Comparison of ENCODE assay signal across 8 mouse cellular contexts in the genomic region with DNA sequence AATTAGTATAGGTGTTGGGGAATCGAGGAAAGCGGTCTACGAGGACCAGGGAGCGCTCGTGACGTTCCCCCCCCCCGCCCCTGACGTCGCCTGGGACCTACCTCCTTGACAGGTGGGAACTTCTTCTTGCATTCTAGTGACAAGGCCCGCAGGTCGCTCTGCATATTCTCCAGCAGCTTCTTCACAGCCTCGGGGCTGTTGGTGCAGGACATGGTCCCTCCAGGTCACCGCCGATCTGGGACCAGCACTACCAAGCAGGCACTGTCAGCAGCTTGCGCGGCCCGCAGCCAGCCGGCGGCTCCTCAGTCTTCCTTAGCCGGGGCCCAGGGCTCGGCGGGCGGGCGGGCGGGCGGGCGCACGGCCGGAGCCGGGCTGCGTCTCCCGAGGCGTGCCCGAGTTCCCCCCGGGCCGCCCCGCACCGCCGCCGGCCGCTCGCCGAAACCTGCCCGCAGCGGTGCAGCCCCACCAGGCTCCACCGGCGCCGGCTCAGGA. TPM values are rescaled to one million over a fixed set of nuclear protein-coding genes. Genes with fewer than 3 reads are reported as not detected.
DNase-seq lines count a peak whose midpoint lies in the region; ATAC-seq and TF ChIP-seq lines count a peak whose summit lies in the region.

No protein-coding gene starts in this region.

- POLR2A ChIA-PET in Patski (lab: Charles Lee): interaction anchor here (0.7 to 1.1 kb wide), 2 partner anchors 27 to 288 kb away, joined by 4 read pairs; no protein-coding TSS in a partner anchor

- H3K9me3 ChIP-seq in embryonic facial prominence, embryonic 13.5 days: no peaks in the 10 kb centered on the region
- H3K9me3 ChIP-seq in megakaryocyte, embryonic 14.5 days: no peaks in the 10 kb centered on the region

- DNase-seq in layer of hippocampus, adult 9-11 months: peak; percentile 25
- no peak for DNase-seq in layer of hippocampus, postnatal 25 days (ENCODE audit: extremely low spot score in 1 of 2, low spot score in 1 of 2)
- DNase-seq in Patski (ENCODE audit: low read depth, low spot score): no peak
- peak; percentile 60 for DNase-seq in induced T-regulatory cell, adult 2 months (ENCODE audit: low read depth)
- DNase-seq in left cerebral cortex, adult 18-20 months (ENCODE audit: low spot score in 2 of 2): no peak
- DNase-seq in natural killer cell, adult 2 months (ENCODE audit: low spot score in 2 of 2): no peak

- peaks cover 9% of the 10 kb centered on the region for H3K4me1 ChIP-seq in embryonic facial prominence, embryonic 13.5 days
- peaks cover 46% of the 10 kb centered on the region for H3K4me1 ChIP-seq in megakaryocyte, embryonic 14.5 days

- CTCF ChIA-PET in Patski (lab: Charles Lee): no interaction called here

- peak overlapping the region; percentile 94 for H3K9ac ChIP-seq in embryonic facial prominence, embryonic 13.5 days

- H3K4me2 ChIP-seq in embryonic facial prominence, embryonic 13.5 days: peak overlapping the region; percentile 81

- H3K27me3 ChIP-seq in Patski: no peaks in the 10 kb centered on the region
- no peaks in the 10 kb centered on the region for H3K27me3 ChIP-seq in embryonic facial prominence, embryonic 13.5 days
- peaks cover 3% of the 10 kb centered on the region for H3K27me3 ChIP-seq in megakaryocyte, embryonic 14.5 days (replicated peaks)

- peak; percentile 49 for ATAC-seq in Patski
- peak; percentile 63 for ATAC-seq in embryonic facial prominence, embryonic 13.5 days (ENCODE audit: insufficient number of reproducible peaks, insufficient read depth, low FRiP score, low TSS enrichment, low read depth)

- in situ Hi-C loops in Patski (cut with MboI; ENCODE audit: low pct_unique_long_range_greater_than_20kb): no loop called here

- peak overlapping the region; percentile 78 for H3K27ac ChIP-seq in embryonic facial prominence, embryonic 13.5 days

- under 1% methylated on average over 45 of the region's 48 CpGs for WGBS in embryonic facial prominence, embryonic 13.5 days

- no peak for TF ChIP-seq CTCF in Patski (IDR thresholded peaks at IDR 0.05)

- peaks cover 17% of the 10 kb centered on the region for H3K36me3 ChIP-seq in embryonic facial prominence, embryonic 13.5 days
- peaks cover 18% of the 10 kb centered on the region for H3K36me3 ChIP-seq in megakaryocyte, embryonic 14.5 days (replicated peaks; ENCODE audit: low read length)

- H3K4me3 ChIP-seq in embryonic facial prominence, embryonic 13.5 days: peak overlapping the region; percentile 98
- H3K4me3 ChIP-seq in megakaryocyte, embryonic 14.5 days (replicated peaks): peak overlapping the region; percentile 97

RNA-seq across cellular contexts. Expression of a gene that starts 0.5 kb away (rescaled TPM):
- total RNA-seq in layer of hippocampus, postnatal 25 days (2021): 100 to 1,000 TPM in 1 of 2 experiments, 10 to 100 TPM in 1; 90.3 to 101 TPM
- 66.9 TPM for polyA plus RNA-seq in Patski (2021)
- 32.4 and 38.2 TPM in 2 replicates for polyA plus RNA-seq in embryonic facial prominence, embryonic 13.5 days (2015; fragmentation: Nextera tagmentation; extraction: Ambion mirVana)
- 3.6 and 4.7 TPM in 2 replicates for polyA plus RNA-seq in megakaryocyte, embryonic 14.5 days (2012; ENCODE audit: insufficient read depth, low replicate concordance)
- total RNA-seq in left cerebral cortex, adult 18-20 months (2021): 10 to 100 TPM; 85.9 to 92.6 TPM

Comparison
In these comparisons a context has a peak if more than half of its experiments do, and no peak if none do; other contexts are left out.
1. DNase-seq: peak in layer of hippocampus, adult 9-11 months (single experiment) and induced T-regulatory cell, adult 2 months (single experiment); none in layer of hippocampus, postnatal 25 days (0 of 2), Patski (single experiment), left cerebral cortex, adult 18-20 months (0 of 2) and natural killer cell, adult 2 months (0 of 2).